Mouse (Mus musculus): Measurements from ENCODE around the gene Gm14180.

DNA sequence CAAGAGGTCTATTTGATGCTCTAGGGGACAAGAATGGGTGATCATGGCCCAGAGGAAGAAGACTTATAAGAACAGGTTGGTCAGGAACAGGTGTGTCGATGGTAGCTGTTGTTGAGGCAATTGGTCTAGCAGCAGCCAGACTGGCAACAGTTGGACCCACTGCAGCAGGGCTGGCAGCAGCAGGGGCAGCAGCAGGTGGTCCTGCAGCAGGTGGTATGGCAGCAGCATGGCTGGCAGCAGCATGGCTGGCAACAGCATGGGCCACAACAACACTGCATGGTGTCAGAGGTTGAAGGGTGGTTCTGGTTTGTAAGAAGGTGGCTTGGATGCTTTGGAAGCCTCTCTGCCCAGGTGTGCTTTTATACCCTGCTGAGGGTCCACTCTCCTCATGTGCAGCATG, 43.6 kb downstream of the Gm14180 start, which contains the start of gene Gm14190:
- no peak for TF ChIP-seq CTCF (IDR thresholded peaks at IDR 0.05; ENCODE audit: low read depth, low read length)
- TF ChIP-seq POLR2A (IDR thresholded peaks at IDR 0.05; ENCODE audit: extremely low read depth, insufficient read depth, low read length), result no peak
